Mouse (Mus musculus): Measurements from ENCODE around the gene Ada. TPM values are rescaled to one million over a fixed set of nuclear protein-coding genes. Genes with fewer than 3 reads are reported as not detected.
A peak's percentile ranks its signal among the peaks of the same experiment; 100 is the strongest.

Ada gene
- total and polyA plus RNA-seq, 2 experiments from 2014 or later: 2.2 to 3.2 TPM

GRCm38 (mm10) chr2:163686886-163687285 is 63.2 kb downstream of the Ada start:
- Histone ChIP-seq H3K9ac (replicated peaks; ENCODE audit: low read length) (no peak overlapping the region), H3K27me3 (ENCODE audit: insufficient read depth, low read length) (no peaks in the 10 kb centered on the region), H3K27ac (no peak overlapping the region), H3K4me3 (ENCODE audit: low read length) (no peak overlapping the region), H3K4me2 (ENCODE audit: low read depth, low read length) (no peak overlapping the region), H3K9me3 (ENCODE audit: low read length) (no peaks in the 10 kb centered on the region), H3K4me1 (ENCODE audit: insufficient read depth, low read length) (0 out of 2 replicates have a peak, but pooled peaks cover 6% of the 10 kb centered on the region), H3K36me3 (ENCODE audit: insufficient read depth, low read length) (no peaks in the 10 kb centered on the region)
- WGBS: 76% methylated on average over 3 of the region's 3 CpGs
- no peak for TF ChIP-seq CTCF (IDR thresholded peaks at IDR 0.05; ENCODE audit: low read depth)
- DNase-seq (ENCODE audit: low spot score) (no peak), ATAC-seq (no peak)

GRCm38 (mm10) chr2:163686233-163686632 is 63.8 kb downstream of the Ada start:
- peak overlapping the region; percentile 66; the same call in 1 of the 2 replicates for H3K27ac ChIP-seq
- no peaks in the 10 kb centered on the region for H3K9me3 ChIP-seq (ENCODE audit: low read length)
- 0 out of 2 replicates have a peak, but pooled peaks cover 6% of the 10 kb centered on the region for H3K4me1 ChIP-seq (ENCODE audit: insufficient read depth, low read length)
- no peak overlapping the region for H3K4me3 ChIP-seq (ENCODE audit: low read length)
- H3K9ac ChIP-seq (replicated peaks; ENCODE audit: low read length): no peak overlapping the region
- no peaks in the 10 kb centered on the region for H3K27me3 ChIP-seq (ENCODE audit: insufficient read depth, low read length)
- DNase-seq (ENCODE audit: low spot score) (no peak), ATAC-seq (no peak)
- no peaks in the 10 kb centered on the region for H3K36me3 ChIP-seq (ENCODE audit: insufficient read depth, low read length)
- no peak for TF ChIP-seq CTCF (IDR thresholded peaks at IDR 0.05; ENCODE audit: low read depth)
- no peak overlapping the region for H3K4me2 ChIP-seq (ENCODE audit: low read depth, low read length)
- 80% methylated on average over 5 of the region's 5 CpGs for WGBS

- no peak for DNase-seq (ENCODE audit: low spot score)
- no peak for ATAC-seq
- Histone ChIP-seq H3K9ac (replicated peaks; ENCODE audit: low read length) (no peak overlapping the region), H3K4me2 (ENCODE audit: low read depth, low read length) (no peak overlapping the region), H3K27ac (peak overlapping the region; percentile 66; the same call in 1 of the 2 replicates), H3K4me3 (ENCODE audit: low read length) (no peak overlapping the region), H3K27me3 (ENCODE audit: insufficient read depth, low read length) (no peaks in the 10 kb centered on the region), H3K4me1 (ENCODE audit: insufficient read depth, low read length) (0 out of 2 replicates have a peak, but pooled peaks cover 6% of the 10 kb centered on the region), H3K9me3 (ENCODE audit: low read length) (no peaks in the 10 kb centered on the region), H3K36me3 (ENCODE audit: insufficient read depth, low read length) (no peaks in the 10 kb centered on the region)
- WGBS: 58% methylated on average over 6 of the region's 6 CpGs
- no peak for TF ChIP-seq CTCF (IDR thresholded peaks at IDR 0.05; ENCODE audit: low read depth)
Observed at GRCm38 (mm10) chr2:163685761-163686200, 64.3 kb downstream of the Ada start.

DNA sequence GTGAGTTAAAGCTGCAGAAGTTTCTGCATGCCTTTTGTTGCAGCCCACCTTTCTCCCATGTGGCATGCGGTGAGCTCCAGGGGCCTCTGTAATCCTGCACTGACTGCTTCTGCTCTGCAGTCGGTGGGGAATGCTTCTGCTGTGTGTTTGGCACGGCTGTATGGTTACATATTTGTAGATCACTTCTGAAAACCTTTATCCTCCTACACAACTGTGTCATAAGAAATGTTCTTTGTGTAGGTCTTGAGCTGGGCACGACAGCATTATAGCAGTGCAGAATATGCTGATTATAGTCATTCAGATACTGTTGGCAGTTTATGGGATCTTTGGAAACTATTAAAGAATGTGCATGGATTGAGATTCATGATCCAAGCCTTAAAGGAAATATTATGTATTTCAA is 64.8 kb downstream of the Ada start:
- no peaks in the 10 kb centered on the region for H3K36me3 ChIP-seq (ENCODE audit: insufficient read depth, low read length)
- no peak overlapping the region for H3K9ac ChIP-seq (replicated peaks; ENCODE audit: low read length)
- DNase-seq (ENCODE audit: low spot score) (no peak), ATAC-seq (no peak)
- no peak overlapping the region for H3K4me2 ChIP-seq (ENCODE audit: low read depth, low read length)
- TF ChIP-seq CTCF (IDR thresholded peaks at IDR 0.05; ENCODE audit: low read depth): no peak
- 54% methylated on average over 4 of the region's 4 CpGs for WGBS
- H3K4me3 ChIP-seq (ENCODE audit: low read length): no peak overlapping the region
- H3K4me1 ChIP-seq (ENCODE audit: insufficient read depth, low read length): 0 out of 2 replicates have a peak, but pooled peaks cover 5% of the 10 kb centered on the region
- H3K27me3 ChIP-seq (ENCODE audit: insufficient read depth, low read length): no peaks in the 10 kb centered on the region
- H3K27ac ChIP-seq: peak overlapping the region; percentile 34; the same call in 1 of the 2 replicates
- no peaks in the 10 kb centered on the region for H3K9me3 ChIP-seq (ENCODE audit: low read length)

GRCm38 (mm10) chr2:163682344-163682743 is 67.7 kb downstream of the Ada start:
- TF ChIP-seq CTCF (IDR thresholded peaks at IDR 0.05; ENCODE audit: low read depth): no peak
- H3K36me3 ChIP-seq (ENCODE audit: insufficient read depth, low read length): no peaks in the 10 kb centered on the region
- DNase-seq (ENCODE audit: low spot score): no peak
- H3K27ac ChIP-seq: no peak overlapping the region
- ATAC-seq: no peak
- H3K9ac ChIP-seq (replicated peaks; ENCODE audit: low read length): no peak overlapping the region
- H3K4me3 ChIP-seq (ENCODE audit: low read length): no peak overlapping the region
- 0 out of 2 replicates have a peak, but pooled peaks cover 3% of the 10 kb centered on the region for H3K4me1 ChIP-seq (ENCODE audit: insufficient read depth, low read length)
- H3K9me3 ChIP-seq (ENCODE audit: low read length): no peaks in the 10 kb centered on the region
- 94% methylated on average over 2 of the region's 2 CpGs for WGBS
- no peak overlapping the region for H3K4me2 ChIP-seq (ENCODE audit: low read depth, low read length)
- no peaks in the 10 kb centered on the region for H3K27me3 ChIP-seq (ENCODE audit: insufficient read depth, low read length)

GRCm38 (mm10) chr2:163676745-163677144 is 73.3 kb downstream of the Ada start:
- no peak for ATAC-seq
- TF ChIP-seq CTCF (IDR thresholded peaks at IDR 0.05; ENCODE audit: low read depth): no peak

More at GRCm38 (mm10) chr2:163676745-163677144, 73.3 kb downstream of the Ada start:
- H3K4me1 ChIP-seq (ENCODE audit: insufficient read depth, low read length): peaks cover 13% of the 10 kb centered on the region
- H3K9me3 ChIP-seq (ENCODE audit: low read length): no peaks in the 10 kb centered on the region
- no peak for DNase-seq (ENCODE audit: low spot score)
- no peak overlapping the region for H3K9ac ChIP-seq (replicated peaks; ENCODE audit: low read length)
- no peak overlapping the region for H3K4me3 ChIP-seq (ENCODE audit: low read length)
- H3K27ac ChIP-seq: 0 out of 2 replicates have a peak overlapping the region, but pooled peaks have one; percentile 4
- H3K4me2 ChIP-seq (ENCODE audit: low read depth, low read length): no peak overlapping the region
- H3K36me3 ChIP-seq (ENCODE audit: insufficient read depth, low read length): no peaks in the 10 kb centered on the region
- 95% methylated on average over 3 of the region's 3 CpGs for WGBS
- no peaks in the 10 kb centered on the region for H3K27me3 ChIP-seq (ENCODE audit: insufficient read depth, low read length)

Other genes starting within 250 kb of the Ada start
- 0.05 TPM in 1 of 2 replicates, not detected in the other for gene Hnf4a, start 243.4 kb downstream of the Ada start, total RNA-seq (2014; rRNA removed)
- not detected in 2 replicates for gene Hnf4a, start 243.4 kb downstream of the Ada start, polyA plus RNA-seq (2015; fragmentation: Nextera tagmentation; extraction: Ambion mirVana)
- 54.6 and 59.7 TPM in 2 replicates for gene Ttpal, start 147.9 kb downstream of the Ada start, total RNA-seq (2014; rRNA removed)
- 27.9 and 28.0 TPM in 2 replicates for gene Ttpal, start 147.9 kb downstream of the Ada start, polyA plus RNA-seq (2015; fragmentation: Nextera tagmentation; extraction: Ambion mirVana)
- 82.6 and 97.4 TPM in 2 replicates for gene Serinc3, start 105.1 kb downstream of the Ada start, total RNA-seq (2014; rRNA removed)
- gene Serinc3, start 105.1 kb downstream of the Ada start, polyA plus RNA-seq (2015; fragmentation: Nextera tagmentation; extraction: Ambion mirVana): 35.9 and 36.5 TPM in 2 replicates
- 70.8 and 95.2 TPM in 2 replicates for gene Pkig, start 91.9 kb downstream of the Ada start, total RNA-seq (2014; rRNA removed)
- 136 and 141 TPM in 2 replicates for gene Pkig, start 91.9 kb downstream of the Ada start, polyA plus RNA-seq (2015; fragmentation: Nextera tagmentation; extraction: Ambion mirVana)
- 0.58 TPM in 1 of 2 replicates, not detected in the other for gene Ccn5, start 70.6 kb upstream of the Ada start, total RNA-seq (2014; rRNA removed)
- 0.20 and 0.33 TPM in 2 replicates for gene Ccn5, start 70.6 kb upstream of the Ada start, polyA plus RNA-seq (2015; fragmentation: Nextera tagmentation; extraction: Ambion mirVana)
- gene Kcnk15, start 103.4 kb upstream of the Ada start, total RNA-seq (2014; rRNA removed): 0.58 and 2.4 TPM in 2 replicates
- 0.23 and 0.40 TPM in 2 replicates for gene Kcnk15, start 103.4 kb upstream of the Ada start, polyA plus RNA-seq (2015; fragmentation: Nextera tagmentation; extraction: Ambion mirVana)
- gene Rims4, start 168.4 kb upstream of the Ada start, total RNA-seq (2014; rRNA removed): 76.7 and 81.0 TPM in 2 replicates
- 16.7 and 19.6 TPM in 2 replicates for gene Rims4, start 168.4 kb upstream of the Ada start, polyA plus RNA-seq (2015; fragmentation: Nextera tagmentation; extraction: Ambion mirVana)
- 131 and 134 TPM in 2 replicates for gene Ywhab, start 244.7 kb upstream of the Ada start, total RNA-seq (2014; rRNA removed)
- 583 and 590 TPM in 2 replicates for gene Ywhab, start 244.7 kb upstream of the Ada start, polyA plus RNA-seq (2015; fragmentation: Nextera tagmentation; extraction: Ambion mirVana)